Mouse (Mus musculus): ENCODE results near the gene Fcrla.
A peak's percentile ranks its signal among the peaks of the same experiment; 100 is the strongest.

Gene Fcrla

DNA sequence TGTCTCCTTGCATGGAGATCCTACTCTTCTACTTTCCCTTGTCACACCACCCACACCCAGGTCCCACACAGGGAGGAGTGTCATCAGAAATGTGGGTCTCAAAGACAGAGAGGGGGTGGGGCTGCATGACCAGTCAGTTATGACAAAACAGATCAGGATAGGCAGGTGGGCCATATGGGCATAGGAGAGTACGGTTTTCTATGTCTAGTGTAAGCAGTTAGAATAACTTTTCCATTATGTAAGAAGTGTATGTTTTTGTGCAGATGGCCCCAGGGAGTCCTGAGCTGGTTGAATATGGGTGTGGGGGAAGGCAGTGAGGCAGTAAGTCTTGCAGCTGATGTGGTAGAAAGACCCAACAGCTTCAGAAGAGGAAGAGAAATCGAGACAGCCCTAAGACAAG lies 1.1 kb upstream of the Fcrla start:
- DNase-seq (ENCODE audit: low spot score) = no peak

DNA sequence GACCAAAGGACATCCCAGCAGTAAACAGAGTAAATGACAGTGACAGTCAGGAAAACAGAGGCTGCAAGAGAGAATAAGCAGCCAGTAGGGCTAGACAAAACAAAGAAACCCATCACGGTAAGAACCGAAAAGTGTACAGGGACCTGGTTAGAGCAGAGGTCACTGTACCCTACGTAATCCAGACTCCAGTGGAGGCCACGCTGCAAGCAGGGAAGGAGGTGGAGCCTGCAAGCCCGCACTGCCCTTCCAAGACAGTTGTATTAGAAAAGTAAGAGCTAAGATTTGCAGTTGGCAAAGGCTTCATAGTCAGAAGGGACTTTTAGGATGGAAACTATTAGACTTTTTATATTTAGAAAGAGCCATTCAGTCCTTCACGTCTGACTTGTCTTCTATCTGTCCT lies 442 bp downstream of the Fcrla start:
- no peak for DNase-seq (ENCODE audit: low spot score)

DNA sequence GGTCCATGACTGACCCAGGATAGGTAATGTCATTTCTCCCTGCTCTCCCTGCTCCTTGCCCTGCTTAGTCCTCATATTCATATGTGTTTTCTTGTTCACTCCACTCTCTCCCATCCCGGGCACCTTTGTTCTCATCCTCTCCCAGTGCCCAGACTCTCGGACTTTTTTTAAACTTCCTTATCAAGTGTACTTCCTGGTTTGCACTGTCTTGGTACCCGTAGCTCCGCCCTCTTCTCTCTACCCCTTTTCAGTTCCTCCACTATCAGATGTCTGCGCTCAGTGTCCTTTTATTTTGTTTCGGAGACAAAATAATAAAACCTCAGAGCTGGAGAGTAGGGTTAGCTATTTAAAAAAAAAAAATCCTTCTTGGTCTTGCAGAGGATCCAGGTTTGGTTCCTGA lies 2.9 kb downstream of the Fcrla start:
- DNase-seq (ENCODE audit: low spot score) = no peak

DNA sequence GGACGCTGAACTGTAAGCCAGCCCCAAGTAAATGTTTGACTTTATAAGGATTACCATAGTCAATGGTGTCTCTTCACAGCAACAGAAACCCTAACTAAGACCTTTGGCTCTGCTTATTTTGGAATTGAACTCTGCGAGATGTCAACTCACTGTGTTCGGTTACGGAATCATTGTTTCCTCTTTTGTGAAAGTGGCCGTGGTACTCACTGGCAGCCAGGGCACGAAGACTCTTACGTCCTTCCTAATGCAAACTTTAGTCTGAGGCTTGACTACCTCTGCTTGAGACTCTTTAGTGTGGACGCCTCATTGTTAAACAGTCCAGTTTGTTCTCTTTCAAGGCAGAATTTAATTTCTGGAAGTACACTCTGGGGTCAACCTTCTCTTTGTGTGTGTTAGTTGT lies 8.1 kb downstream of the Fcrla start:
- DNase-seq (ENCODE audit: low spot score) = no peak

DNA sequence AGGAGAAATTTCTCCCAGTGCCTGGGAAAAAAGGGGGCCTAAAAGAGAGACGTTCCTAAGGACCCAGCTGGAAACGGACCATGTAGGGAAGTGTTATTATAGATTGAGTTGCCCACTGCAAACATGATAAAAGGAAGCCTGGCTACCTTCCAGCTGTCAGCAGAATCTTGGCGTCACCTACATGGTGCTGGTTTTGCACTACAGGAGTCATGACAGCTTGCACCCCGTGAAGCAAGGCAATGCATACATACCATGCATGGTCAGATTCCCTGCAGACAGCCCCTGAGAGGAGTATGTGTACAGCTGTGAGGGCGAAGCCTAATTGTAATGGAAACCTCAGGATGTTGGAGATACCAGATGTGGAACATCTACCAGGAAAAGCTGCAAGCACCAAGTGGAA lies 11.7 kb downstream of the Fcrla start:
- DNase-seq (ENCODE audit: low spot score) = no peak

DNA sequence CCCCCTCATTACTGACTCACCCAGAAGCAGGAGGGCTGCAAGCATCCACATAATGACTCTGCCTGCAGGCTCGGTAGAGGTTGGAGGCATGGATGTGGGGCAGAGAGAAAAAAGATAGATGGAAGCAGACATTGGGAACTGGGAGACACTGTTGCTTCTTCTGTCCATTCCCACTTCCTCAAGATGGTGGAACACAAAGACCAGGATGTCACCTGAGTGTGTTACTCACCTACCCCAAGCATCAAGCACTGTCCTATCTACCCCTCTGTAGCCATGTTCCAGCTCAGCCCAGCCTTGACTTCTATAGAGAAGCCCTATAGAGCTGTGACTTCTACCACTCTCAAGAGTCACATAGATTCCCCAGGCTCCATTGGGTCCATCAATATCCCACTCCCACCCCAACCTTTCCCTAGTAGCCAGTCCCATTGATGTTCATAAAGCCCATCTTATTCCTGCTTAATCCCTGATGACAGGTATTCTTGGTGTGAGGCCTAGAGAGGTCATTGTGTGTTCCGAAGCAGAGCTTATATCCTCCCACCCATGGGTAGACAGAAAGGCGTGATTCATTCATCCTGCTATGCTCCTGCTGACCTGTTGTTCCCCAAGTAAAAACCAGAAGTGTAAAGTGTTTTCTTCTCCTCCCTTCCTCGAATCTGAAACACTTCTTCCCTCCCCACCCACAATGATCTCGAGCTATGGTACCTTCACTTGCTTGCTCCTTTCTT lies 14.3 kb downstream of the Fcrla start, which contains the start of gene Fcrlb:
Gene Fcrlb (minus strand): TSS at position 51 of the 725 bp plus-strand sequence.
- no peak for DNase-seq (ENCODE audit: low spot score)

DNA sequence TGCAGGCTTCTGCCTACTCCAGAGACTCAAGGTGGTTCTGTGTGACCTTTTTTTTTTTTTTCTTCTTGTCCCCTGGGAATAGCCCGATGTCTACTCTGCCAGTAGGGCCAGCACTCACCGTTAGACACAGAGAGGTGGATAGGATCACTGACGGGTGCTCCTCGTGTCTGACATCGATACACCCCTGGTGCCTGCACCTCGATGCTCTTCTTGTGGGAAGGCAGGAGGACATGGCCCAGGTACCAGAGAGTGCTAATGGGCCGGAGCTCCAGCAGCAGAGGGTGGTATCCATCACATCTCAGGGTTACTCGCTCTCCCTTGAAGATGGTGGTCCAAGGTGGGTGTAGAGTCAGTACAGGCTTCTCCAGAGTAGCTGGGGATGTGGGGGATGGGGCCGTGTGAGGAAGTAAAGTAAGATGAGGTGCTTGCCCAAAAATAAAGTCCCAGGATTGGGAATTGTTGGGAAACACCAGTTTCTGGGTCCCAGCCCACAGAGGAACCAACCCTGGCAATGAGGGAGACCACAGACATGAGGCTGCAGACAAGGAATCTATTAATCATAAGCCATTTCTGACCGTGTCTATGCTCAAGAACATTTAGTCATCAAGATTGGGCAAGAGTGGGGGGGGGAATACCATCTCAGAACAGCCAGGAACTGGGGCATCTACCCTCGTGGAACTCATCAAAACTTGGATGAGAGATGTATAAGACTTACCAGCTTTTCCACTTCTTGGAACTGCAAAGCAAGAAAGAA lies 15.3 kb downstream of the Fcrla start:
- DNase-seq (ENCODE audit: low spot score) = no peak

DNA sequence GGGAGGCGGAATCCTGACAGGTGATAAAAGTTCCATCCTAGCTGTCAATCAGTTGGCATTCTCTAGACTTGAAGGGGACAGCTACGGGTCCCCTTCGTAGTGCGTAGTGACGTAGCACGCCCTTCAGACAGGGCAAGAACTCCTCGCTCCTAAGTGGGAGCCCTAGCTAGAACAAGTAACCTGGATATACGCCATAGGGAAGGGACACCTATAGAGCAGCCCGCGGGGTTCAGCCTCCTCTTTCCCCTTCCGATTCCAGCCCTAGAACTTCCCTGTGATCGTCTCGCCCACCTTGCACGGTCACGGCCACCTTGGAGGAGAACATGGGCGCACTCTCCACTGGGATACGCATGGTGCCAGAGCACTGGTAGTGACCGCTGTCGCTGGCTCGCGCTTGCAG lies 19.0 kb downstream of the Fcrla start:
- no peak for DNase-seq (ENCODE audit: low spot score)

DNA sequence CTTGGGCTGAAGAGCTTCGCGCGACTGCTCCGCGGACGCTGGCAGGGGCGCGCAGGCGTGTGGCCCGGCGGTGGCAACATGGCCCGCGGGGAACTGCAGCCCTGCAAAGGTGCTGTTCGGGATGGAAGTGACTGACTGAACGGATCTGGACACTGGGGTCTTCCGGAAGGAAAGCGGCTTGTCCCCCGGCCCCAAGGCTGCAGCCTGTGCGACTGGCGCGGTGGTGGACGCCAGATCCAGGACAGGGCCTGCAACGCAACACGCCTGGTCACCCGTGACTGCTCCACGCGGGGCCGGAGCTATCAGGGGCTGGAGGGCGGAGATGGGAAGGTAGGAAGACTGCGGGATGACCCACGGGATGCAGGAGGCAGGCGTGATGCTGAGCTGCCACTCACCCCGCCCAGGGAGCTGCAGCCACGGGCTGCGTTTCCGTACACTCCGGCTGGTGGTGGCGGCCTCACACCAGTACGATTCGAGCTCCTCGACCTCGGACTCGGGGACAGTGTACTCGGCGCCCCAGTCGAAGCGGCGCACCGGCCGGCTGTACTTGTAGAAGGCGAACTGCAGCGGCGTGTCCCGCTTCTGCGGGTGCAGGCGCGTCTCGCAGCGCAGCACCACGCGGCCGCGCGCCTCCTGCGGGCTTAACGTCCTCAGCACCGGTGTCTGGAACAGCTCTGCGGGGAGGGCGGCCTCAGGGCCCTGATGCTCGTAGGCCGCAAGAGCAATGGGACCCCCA lies 19.8 kb downstream of the Fcrla start:
- DNase-seq (ENCODE audit: low spot score) = no peak

DNA sequence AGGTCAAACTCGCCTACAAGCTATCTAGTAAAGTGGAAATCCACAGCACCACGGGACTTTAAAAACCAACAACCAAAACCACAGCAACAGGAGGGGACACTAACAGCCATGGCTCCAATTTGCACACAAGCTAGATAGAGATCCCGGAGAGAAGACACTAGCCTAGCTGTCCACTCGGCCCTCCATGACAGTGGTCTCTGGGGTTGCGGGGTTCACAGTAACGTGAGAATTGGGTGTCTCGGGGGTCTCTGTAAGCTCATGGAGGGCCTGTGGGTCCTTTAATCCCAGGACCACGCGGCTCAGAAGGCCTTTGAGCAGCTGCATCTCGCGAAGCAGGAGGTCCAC lies 20.3 kb downstream of the Fcrla start:
- no peak for DNase-seq (ENCODE audit: low spot score)

DNA sequence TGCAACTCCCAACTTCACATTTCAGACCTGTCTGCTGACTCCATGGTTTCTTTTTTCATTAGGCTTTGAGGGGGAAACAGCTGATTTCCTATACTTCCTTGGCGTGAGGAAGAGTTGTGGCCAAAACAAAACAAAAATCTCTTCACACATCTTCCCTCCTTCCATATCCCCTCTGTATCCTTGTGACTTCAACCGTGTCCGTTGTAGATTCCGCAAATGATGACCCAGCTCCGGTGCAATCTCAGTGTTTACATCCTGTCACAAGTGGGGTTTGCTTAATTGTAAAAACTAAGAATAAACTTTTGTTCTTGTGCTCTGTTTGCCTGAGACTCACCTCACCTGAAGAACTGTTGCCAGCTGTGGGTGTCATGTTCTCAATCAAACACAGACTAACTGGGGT lies 23.9 kb downstream of the Fcrla start:
- DNase-seq (ENCODE audit: low spot score) = no peak

DNA sequence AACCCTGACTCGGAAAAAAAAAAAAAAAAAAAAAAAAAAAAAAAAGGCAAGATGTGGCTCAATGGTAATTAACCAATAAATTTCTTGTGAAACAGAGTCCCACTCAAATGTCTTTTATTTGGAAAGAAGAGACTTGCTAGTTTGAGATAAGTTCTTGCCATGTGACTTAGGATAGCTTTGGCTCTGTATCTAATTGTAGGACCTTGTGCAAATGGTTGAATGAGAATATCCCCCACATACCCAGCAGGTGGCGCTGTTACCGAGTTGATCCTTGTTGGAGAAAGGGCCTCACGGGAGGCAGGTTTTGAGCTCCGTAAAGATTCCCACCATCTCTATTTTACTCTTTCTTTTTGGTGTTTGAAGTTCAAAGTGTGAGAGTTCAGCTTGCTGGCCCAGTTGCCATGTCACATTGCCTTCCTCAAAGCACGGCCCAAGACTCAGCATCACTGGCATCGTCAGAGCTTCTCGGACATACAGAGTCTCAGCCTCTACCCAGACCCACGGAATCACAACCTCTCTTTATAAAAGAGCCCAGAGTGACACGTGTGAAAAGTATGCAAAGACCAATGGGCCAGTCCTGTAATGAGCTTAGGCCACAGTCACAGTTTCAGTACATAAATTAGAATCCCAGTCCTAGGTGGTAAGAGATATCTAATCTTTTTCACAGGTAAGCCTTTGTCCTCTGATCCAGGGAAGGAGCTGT lies 25.7 kb downstream of the Fcrla start:
- peak; percentile 71 for DNase-seq (ENCODE audit: low spot score)

DNA sequence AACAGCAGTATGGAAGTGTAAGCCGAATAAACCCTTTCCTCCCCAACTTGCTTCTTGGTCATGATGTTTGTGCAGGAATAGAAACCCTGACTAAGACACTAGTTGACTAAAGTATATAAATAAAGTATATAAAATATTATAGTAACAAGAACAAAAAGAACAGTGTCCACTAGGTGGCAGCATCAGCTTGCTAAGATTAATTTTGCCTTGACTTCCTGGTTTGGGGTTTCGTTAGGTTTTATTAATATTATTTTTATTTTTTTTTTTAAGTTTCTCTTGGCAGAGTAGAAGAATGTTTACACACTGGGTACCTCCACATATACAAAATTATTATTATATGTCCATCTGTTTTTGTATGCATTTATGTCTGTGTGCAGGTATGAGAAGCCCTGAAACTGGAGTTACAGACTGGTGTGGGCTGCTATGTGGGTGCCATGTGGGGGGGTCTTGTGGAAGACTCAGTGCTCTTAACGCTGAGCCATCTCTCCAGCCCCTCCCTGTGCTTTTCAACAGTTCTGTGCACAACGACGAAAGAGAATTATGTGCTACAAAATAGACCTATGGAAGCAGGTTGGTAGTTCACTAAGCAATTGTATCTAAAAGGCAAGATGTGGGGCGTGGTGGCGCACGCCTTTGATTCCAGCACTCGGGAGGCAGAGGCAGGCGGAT lies 26.4 kb downstream of the Fcrla start:
- no peak for DNase-seq (ENCODE audit: low spot score)

DNA sequence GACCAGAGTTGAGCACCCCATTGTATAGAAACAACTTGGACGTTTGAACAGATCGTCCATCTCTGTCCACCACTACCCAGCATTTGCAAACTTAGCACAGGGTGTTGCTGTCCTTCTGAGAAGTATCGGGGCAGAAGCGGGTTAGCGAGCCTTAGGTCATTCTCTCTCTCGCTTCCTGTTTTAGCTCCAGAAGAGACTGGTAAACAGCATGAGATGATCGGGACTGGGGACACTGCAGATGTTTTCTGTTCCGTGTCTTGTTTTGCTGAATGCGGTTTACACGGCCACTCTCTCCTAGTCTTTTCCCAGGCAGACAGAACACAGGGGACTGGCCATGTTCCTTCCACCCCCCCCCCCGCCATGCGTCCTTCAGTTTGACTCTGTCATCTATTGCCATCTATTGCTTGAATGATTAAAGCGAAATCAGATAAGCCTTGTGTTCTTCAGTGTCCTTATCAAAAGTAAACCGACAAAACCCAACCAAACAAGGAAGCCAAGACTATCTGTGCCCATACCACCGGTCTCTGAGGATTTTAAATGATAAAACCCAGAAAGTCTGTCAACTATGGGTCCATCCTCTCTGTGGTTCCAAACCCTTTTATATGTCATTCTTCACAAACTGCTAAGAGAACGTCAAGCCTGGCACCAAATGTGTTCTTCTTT lies 28.8 kb downstream of the Fcrla start:
- DNase-seq (ENCODE audit: low spot score) = no peak

DNA sequence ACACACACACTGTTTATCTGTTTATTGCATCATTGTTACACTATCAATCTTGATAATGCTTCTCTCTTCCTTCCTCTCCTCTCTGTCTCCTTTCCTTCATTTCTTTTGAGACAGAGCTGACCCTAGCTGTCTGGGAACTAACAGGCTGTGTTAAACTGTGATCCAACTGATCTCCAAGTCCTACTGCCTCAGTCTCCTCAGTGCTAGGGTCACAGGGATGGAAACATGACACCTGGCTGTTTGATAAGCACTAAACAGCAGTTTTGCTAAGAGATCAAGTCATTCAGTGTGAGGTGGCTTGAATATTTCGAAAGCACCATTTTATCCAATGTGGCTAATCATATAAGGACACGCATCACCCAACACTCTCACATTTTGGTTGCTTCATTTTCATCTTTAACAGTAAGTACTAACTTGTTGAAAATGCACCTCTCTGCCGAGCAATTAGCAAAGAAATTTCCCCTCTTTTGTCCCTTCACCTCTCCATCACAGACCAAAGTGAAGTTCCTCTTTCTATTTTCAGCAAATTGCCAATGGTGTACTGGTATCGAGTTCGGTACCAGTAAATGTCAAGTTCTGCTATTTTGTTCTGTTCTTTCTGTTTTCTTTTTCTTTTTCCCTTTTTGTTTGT lies 30.6 kb downstream of the Fcrla start:
- DNase-seq (ENCODE audit: low spot score) = no peak

DNA sequence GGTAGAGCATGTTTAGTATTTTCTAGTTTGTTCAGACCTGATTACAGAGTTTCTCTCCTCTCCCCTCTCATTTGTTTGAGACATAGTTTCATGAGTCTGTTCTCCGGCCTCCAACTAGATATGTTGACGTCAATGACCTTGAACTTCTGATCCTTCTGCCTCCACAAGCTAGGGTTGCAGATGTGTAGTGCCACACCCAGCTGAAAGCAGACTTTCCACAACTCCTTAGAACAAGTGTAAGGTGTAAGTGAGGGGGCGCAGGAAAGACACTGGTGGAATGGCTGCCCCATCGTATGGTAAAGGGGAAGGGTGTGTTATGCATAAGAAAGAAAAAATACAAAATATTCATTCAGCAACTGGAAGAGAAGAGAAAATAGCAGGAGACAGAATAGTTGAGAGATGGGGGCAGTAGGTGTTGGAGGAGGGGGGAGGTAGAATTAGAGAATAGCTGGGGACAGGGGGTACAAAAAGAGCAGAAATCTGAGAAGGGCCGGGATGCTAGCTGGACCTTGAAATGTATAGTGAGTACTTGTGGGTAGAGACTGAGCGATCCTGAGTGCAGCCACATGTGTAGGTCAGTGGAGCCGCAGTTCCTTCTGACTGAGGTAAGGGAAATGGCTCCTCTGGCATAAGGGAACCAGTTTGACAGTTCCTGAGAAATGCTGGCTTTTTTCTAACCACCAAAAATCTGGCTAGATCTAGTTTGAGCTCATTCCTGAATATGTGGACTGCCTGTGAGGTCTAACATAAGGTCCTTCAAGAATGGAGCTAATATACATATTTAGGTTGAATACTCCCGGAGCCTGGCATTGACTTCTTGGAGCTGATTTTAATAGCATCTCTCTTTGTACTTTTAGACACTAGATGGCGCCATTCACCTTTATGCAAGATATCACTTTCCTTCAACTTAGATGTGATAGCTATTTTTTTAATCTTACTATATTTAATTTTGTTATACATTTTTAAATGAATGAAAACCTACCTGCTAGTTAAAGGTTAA lies 32.5 kb downstream of the Fcrla start:
- DNase-seq (ENCODE audit: low spot score) = no peak

DNA sequence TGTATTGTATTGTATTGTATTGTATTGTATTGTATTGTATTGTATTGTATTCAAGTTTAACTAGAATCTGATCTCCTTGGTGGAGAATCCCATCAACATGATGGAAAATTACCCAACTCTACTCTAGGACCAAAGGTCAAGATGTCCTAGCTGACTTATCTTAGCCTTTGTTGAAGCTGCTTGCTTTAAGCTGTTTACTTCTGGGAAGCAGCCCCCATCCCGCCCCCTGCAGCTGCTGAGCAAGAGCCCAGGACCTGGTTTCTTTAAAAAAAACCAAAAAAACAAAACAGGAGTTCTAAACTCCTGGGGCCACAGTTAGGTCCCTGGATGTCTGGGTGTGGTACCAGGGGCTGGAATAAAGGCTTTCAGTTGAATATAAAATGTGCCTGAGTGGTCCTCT lies 35.1 kb downstream of the Fcrla start:
- DNase-seq (ENCODE audit: low spot score) = no peak

DNA sequence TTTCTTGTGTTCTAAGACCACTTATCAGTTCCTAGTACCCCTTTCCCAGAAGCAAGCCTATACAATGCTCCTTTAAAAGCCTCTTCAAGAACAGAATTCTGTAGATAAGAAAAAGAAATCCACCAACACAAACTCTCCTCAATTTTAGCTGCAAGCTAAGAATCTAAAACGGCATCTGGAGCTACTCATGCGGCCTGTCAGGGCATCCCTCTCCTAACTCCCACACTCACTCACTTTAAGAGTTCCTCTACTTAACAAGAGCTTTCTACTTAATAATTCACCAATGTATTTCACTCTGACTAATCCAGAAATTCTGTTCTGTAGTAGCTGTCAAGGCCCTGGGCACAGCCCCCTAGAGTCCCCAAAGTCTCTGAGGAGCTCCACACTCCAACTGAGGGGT lies 35.7 kb downstream of the Fcrla start:
- DNase-seq (ENCODE audit: low spot score) = no peak

DNA sequence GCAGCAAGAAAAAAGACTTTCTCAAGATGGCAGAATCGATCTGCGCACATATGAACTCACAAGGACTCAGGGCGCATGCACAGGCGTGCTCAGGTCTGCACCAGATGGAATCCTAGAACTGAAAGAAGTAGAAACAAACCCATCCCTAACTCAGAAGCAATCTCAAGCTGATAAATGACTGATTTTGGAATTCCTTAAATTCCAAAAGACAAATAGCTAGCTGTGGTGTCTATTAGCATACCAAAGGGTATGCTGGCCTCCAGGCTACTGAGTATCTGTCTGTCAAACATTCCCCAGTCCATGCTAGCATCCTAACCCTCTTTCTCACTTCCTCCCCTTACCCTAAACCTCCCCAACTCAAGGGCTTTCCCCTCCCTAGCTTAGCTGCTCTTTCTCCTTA lies 38.1 kb downstream of the Fcrla start:
- no peak for DNase-seq (ENCODE audit: low spot score)

DNA sequence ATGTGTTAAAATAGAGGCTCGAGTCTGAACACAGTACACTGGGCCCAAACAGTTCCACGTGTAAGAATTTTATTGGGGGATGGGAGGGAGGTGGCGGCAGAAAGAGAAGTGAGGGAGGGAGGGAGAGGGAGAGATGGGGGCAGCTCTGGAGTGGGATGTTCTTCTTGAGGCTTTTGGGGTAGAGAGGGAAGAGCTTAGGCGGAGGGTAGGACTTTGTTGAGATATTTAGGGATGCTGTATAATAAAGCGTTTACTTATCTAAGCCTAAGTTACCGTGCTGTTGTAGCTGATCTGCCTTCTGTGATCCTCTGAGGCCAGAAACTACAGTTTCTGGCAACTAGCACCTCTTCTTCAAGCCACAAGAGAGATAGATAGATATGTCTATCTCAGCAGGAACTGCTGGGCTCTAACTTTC lies 41.3 kb downstream of the Fcrla start:
- no peak for DNase-seq (ENCODE audit: low spot score)

Data from yolk sac, embryonic 10.5 days (tissue).